Mouse (Mus musculus): ENCODE measurements around the gene Lrsam1.

- TF ChIP-seq HCFC1 (IDR thresholded peaks at IDR 0.05; ENCODE audit: borderline replicate concordance, insufficient read depth, low read length) (no peak), MAFK (IDR thresholded peaks at IDR 0.05; ENCODE audit: insufficient read depth, low read depth, low read length) (no peak)
These were observed 62.4 kb downstream of the Lrsam1 start for GRCm38 (mm10) chr2:32898983-32899382.
